Mouse (Mus musculus) kidney, adult 8-10 months (tissue): ENCODE measurements at regions not wholly inside any gene's neighbourhood (a gene's known extent, or its start where the extent isn't known, plus 50 kb on each side); places are given as distances from the start of the nearest gene placed in this dataset.

Experiments
- DNase-seq, 2 experiments: peaks; one replicate each; pipeline ENCODE4 v3.0.0; 2022

DNA sequence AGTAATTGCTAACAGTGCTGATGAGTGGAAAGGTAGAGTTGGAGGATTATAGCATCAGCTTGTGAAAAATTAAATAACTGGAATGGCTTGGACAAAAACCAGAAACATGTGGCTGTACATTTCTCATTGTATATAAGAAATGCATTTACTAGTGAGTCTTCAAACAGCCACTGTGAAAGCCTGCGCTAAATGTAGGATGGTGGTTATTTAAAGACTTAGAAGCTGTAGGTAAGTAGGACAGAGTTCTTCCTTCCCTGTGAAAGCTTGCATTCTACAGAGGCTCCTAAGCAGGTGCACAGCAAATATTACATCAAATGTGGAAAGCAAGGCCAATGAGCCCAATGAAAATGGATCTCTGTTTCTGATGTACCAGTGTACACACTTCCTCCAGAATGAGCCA is 2999.5 kb upstream of the Gm6569 start:
- no peak for DNase-seq

DNA sequence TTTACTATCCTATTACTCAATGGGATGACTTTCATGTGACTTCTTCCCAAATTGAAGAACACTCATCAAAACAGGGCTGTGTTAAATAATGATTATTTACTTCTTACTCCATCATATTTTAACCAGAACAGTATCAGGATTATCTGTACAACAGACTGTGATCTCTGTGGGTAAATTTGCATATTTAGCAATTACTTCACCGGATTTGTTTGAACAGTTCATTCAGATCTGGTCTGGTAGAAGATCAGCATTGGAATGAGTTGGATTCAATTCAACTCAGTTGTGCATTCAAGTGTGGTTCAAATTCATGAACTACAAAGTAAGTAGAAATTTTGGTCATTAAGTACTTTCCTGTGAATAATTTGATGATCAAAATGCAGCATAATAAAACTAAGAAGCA is 2991.8 kb upstream of the Gm6569 start:
- DNase-seq = no peak

DNA sequence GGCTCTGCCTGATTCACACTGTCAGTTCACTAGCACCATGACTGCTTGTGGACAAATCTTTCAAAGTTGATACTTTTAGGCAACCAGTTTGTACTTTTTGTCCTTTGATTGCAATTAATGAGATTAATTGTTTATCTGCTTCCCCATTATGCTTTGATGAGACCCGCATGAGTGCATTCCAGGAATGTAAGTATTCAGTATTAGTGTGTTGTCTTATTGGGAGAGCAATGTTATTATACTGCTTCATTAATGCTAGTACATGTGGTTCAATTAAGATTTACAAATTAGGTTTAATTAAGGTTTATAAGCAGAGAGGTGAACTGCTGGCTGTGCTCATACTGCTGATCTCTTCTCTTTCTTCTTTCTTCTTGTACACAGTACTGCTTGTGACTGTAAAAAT is 2984.7 kb upstream of the Gm6569 start:
- no peak for DNase-seq

DNA sequence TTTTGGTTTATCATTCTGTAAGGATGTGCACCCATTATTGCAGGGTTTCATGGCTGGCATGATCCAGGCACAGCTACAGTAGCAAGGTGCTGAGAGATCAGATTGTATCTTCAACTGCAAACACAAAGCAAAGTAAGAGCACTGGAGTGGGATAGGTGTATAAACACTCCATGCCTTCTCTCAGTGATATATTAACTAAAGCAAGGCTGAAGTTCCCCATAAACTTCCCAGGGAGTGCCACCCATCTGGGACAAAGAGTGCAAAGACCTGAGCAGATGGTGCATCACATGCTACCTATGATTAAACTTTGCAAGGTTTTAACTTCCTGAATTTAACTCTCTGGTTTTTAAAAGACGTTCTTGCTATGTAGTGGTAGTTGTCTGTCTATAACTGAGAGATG is 2983.9 kb upstream of the Gm6569 start:
- peak; percentile 1 to 2 for DNase-seq
